Mouse (Mus musculus) left cerebral cortex, adult 2 months (tissue): ENCODE measurements around the gene Oscp1. TPM values are rescaled to one million over a fixed set of nuclear protein-coding genes. Genes with fewer than 3 reads are reported as not detected.

ENCODE experiments used
- DNase-seq, 2 experiments: peaks; one replicate each; pipeline ENCODE4 v3.0.0; 2021 to 2022; ENCODE audit warnings: low spot score in 2 of 2, mixed read lengths in 1 of 2; ENCODE audit errors: extremely low spot score in 1 of 2
- H3K27ac ChIP-seq: fragments of 200-600 bp; 2 replicates; pipeline ENCODE4 v1.8.1; 2022
- H3K4me3 ChIP-seq: fragments of 200-600 bp; 2 replicates; pipeline ENCODE4 v1.8.1; 2022
- CTCF ChIP-seq: fragments of 200-600 bp; IDR thresholded peaks from 2 replicates; pipeline ENCODE4 v1.8.1; 2022; ENCODE audit warnings: antibody characterized with exemption, mild to moderate bottlenecking, moderate library complexity
- intact Hi-C: fragments of 180-260 bp; cut with DNase I; formaldehyde crosslinking; loops from one replicate; pipeline ENCODE4 v1.15.1; 2025
- total RNA-seq, 2 experiments: library from RNA; stranded (reverse); gene quantifications; 2 replicates each; pipeline ENCODE4 v1.2.3; 2021

The Oscp1 gene
- total RNA-seq, 2 experiments from 2014 or later: 49.2 to 57.1 TPM

- Histone ChIP-seq H3K4me3 (no peak overlapping the region), H3K27ac (no peak overlapping the region)
- DNase-seq: no peak
- intact Hi-C loops: no loop called here
- TF ChIP-seq CTCF: no peak
Measured at GRCm38 (mm10) chr4:126115871-126116521, 57.6 kb downstream of the Oscp1 start.

- DNase-seq: no peak
- Histone ChIP-seq H3K27ac (no peak overlapping the region), H3K4me3 (no peak overlapping the region)
- intact Hi-C loops: no loop called here
- no peak for TF ChIP-seq CTCF
Measured at GRCm38 (mm10) chr4:126117116-126117515, 58.8 kb downstream of the Oscp1 start.

- TF ChIP-seq CTCF: no peak
- DNase-seq: peak; percentile 67 to 70
- intact Hi-C loops: no loop called here
- Histone ChIP-seq H3K27ac (no peak overlapping the region; the same call in 1 of the 2 replicates), H3K4me3 (no peak overlapping the region)
Measured at GRCm38 (mm10) chr4:126118651-126119050, 60.3 kb downstream of the Oscp1 start.

GRCm38 (mm10) chr4:126119051-126119450 lies 60.7 kb downstream of the Oscp1 start:
- no peak overlapping the region; the same call in 1 of the 2 replicates for H3K27ac ChIP-seq
- no peak for DNase-seq

GRCm38 (mm10) chr4:126120052-126120451 lies 61.7 kb downstream of the Oscp1 start:
- no peak overlapping the region for H3K27ac ChIP-seq
- H3K4me3 ChIP-seq: no peak overlapping the region
- intact Hi-C loops: no loop called here
- no peak for DNase-seq
- TF ChIP-seq CTCF: no peak

More at GRCm38 (mm10) chr4:126119051-126119450, 60.7 kb downstream of the Oscp1 start:
- no peak for TF ChIP-seq CTCF
- no peak overlapping the region for H3K4me3 ChIP-seq
- intact Hi-C loops: no loop called here

- Histone ChIP-seq H3K4me3 (no peak overlapping the region), H3K27ac (no peak overlapping the region)
- DNase-seq: no peak
- intact Hi-C loops: no loop called here
- TF ChIP-seq CTCF: no peak
Measured at GRCm38 (mm10) chr4:126120506-126120905, 62.1 kb downstream of the Oscp1 start.

- DNase-seq: peak in 1 of 2 experiments; percentile 41
- intact Hi-C loops: no loop called here
- H3K4me3 ChIP-seq: no peak overlapping the region
- peak overlapping the region; percentile 51; the same call in 1 of the 2 replicates for H3K27ac ChIP-seq
- no peak for TF ChIP-seq CTCF
Measured at GRCm38 (mm10) chr4:126123309-126124040, 65.1 kb downstream of the Oscp1 start.

- H3K4me3 ChIP-seq: no peak overlapping the region
- intact Hi-C loops: no loop called here
- H3K27ac ChIP-seq: peak overlapping the region; percentile 26; the same call in 1 of the 2 replicates
- DNase-seq: no peak
- TF ChIP-seq CTCF: no peak
Measured at GRCm38 (mm10) chr4:126130502-126130901, 72.1 kb downstream of the Oscp1 start.

- no peak for TF ChIP-seq CTCF
- no peak overlapping the region for H3K4me3 ChIP-seq
- peak in 1 of 2 experiments; percentile 54 for DNase-seq
- intact Hi-C loops: no loop called here
- peak overlapping the region; percentile 60 for H3K27ac ChIP-seq
Measured at GRCm38 (mm10) chr4:126131290-126132121, 73.1 kb downstream of the Oscp1 start.

- intact Hi-C loops: no loop called here
- no peak overlapping the region for H3K4me3 ChIP-seq
- H3K27ac ChIP-seq: no peak overlapping the region; the same call in 1 of the 2 replicates
- TF ChIP-seq CTCF: no peak
- DNase-seq: no peak
Measured at GRCm38 (mm10) chr4:126132636-126133264, 74.4 kb downstream of the Oscp1 start.

GRCm38 (mm10) chr4:126134236-126134635 lies 75.9 kb downstream of the Oscp1 start:
- Histone ChIP-seq H3K27ac (no peak overlapping the region; the same call in 1 of the 2 replicates), H3K4me3 (no peak overlapping the region)
- DNase-seq: no peak
- intact Hi-C loops: no loop called here
- no peak for TF ChIP-seq CTCF
